Mouse (Mus musculus) heart, postnatal 4 days (tissue): ENCODE measurements around the gene Sympk. TPM values are rescaled to one million over a fixed set of nuclear protein-coding genes. Genes with fewer than 3 reads are reported as not detected.

ENCODE experiments used
- DNase-seq: peaks from one replicate; pipeline ENCODE4 v3.0.0; 2021
- total RNA-seq, 2 experiments: library from RNA; stranded (reverse); gene quantifications; 2 replicates each; pipeline ENCODE4 v1.2.3; 2021

Gene Sympk
- 10 to 100 TPM; 57.3 to 62.5 TPM for total RNA-seq

GRCm38 (mm10) chr7:19024096-19024506 lies at the start of gene Sympk:
Gene Sympk (plus strand): TSS chr7:19024377.
- peak; percentile 97 for DNase-seq

GRCm38 (mm10) chr7:18978381-18978780 lies 45.8 kb upstream of the Sympk start:
- DNase-seq, result no peak

- no peak for DNase-seq
Observed at GRCm38 (mm10) chr7:18986503-18986902, 37.7 kb upstream of the Sympk start.

GRCm38 (mm10) chr7:18987100-18987499 lies 37.1 kb upstream of the Sympk start, which contains the start of gene Nanos2:
Gene Nanos2 (plus strand): TSS chr7:18987400.
- DNase-seq, result no peak

- no peak for DNase-seq
Observed at GRCm38 (mm10) chr7:18987747-18988146, 36.4 kb upstream of the Sympk start.

GRCm38 (mm10) chr7:18988780-18989179 lies 35.4 kb upstream of the Sympk start:
- DNase-seq, result no peak

- no peak for DNase-seq
Observed at GRCm38 (mm10) chr7:18989995-18990394, 34.2 kb upstream of the Sympk start.

GRCm38 (mm10) chr7:18990601-18991295 lies 33.4 kb upstream of the Sympk start, which contains the start of gene Mypop:
Gene Mypop (plus strand): TSS chr7:18991245.
- DNase-seq, result peak; percentile 99

GRCm38 (mm10) chr7:18991660-18992293 lies 32.4 kb upstream of the Sympk start:
- peak; percentile 22 for DNase-seq

GRCm38 (mm10) chr7:18992294-18992675 lies 31.9 kb upstream of the Sympk start:
- peak; percentile 30 for DNase-seq

GRCm38 (mm10) chr7:18993036-18993435 lies 31.1 kb upstream of the Sympk start:
- DNase-seq, result no peak

- no peak for DNase-seq
Observed at GRCm38 (mm10) chr7:18998835-18999234, 25.3 kb upstream of the Sympk start.

- peak; percentile 24 for DNase-seq
Observed at GRCm38 (mm10) chr7:19000421-19000820, 23.8 kb upstream of the Sympk start.

- peak; percentile 79 for DNase-seq
Observed at GRCm38 (mm10) chr7:19001066-19001806, 22.9 kb upstream of the Sympk start.

- DNase-seq, result no peak
Observed at GRCm38 (mm10) chr7:19001807-19002085, 22.4 kb upstream of the Sympk start.

GRCm38 (mm10) chr7:19002115-19002514 lies 22.1 kb upstream of the Sympk start:
- DNase-seq, result no peak

GRCm38 (mm10) chr7:19002848-19003498 lies 21.2 kb upstream of the Sympk start:
- DNase-seq, result peak; percentile 74

- peak; percentile 95 for DNase-seq
Observed at GRCm38 (mm10) chr7:19003902-19004630, 20.1 kb upstream of the Sympk start, which contains the start of gene Irf2bp1. Gene Irf2bp1 (plus strand): TSS chr7:19004044.

- peak; percentile 50 for DNase-seq
Observed at GRCm38 (mm10) chr7:19004631-19005079, 19.5 kb upstream of the Sympk start.

GRCm38 (mm10) chr7:19005417-19006121 lies 18.6 kb upstream of the Sympk start:
- no peak for DNase-seq

- DNase-seq, result peak; percentile 92
Observed at GRCm38 (mm10) chr7:19006476-19006875, 17.7 kb upstream of the Sympk start.
